Mouse (Mus musculus): Measurements from ENCODE around the gene Rcor1.
"Not testable (repeated sequence)": the region's sequence is repeated elsewhere in the genome, so short reads cannot be mapped to it uniquely, and the experiment has no call there.

Gene Rcor1

GRCm38 (mm10) chr12:111069299-111069698 is 30.1 kb downstream of the Rcor1 start:
- DNase-seq (ENCODE audit: low spot score in 2 of 2): not testable (repeated sequence)

- no peak for DNase-seq (ENCODE audit: low spot score in 2 of 2)
Observed at GRCm38 (mm10) chr12:111071009-111071408, 31.9 kb downstream of the Rcor1 start.

- peak in 1 of 2 experiments; percentile 23 for DNase-seq (ENCODE audit: low spot score in 2 of 2)
Observed at GRCm38 (mm10) chr12:111071477-111072152, 32.5 kb downstream of the Rcor1 start.

- DNase-seq (ENCODE audit: low spot score in 2 of 2): no peak
Observed at GRCm38 (mm10) chr12:111076385-111076965, 37.3 kb downstream of the Rcor1 start.

- no peak for DNase-seq (ENCODE audit: low spot score in 2 of 2)
Observed at GRCm38 (mm10) chr12:111085579-111085978, 46.4 kb downstream of the Rcor1 start.

- DNase-seq (ENCODE audit: low spot score in 2 of 2): no peak
Observed at GRCm38 (mm10) chr12:111087066-111087465, 47.9 kb downstream of the Rcor1 start.

- peak; percentile 61 to 68 for DNase-seq (ENCODE audit: low spot score in 2 of 2)
Observed at GRCm38 (mm10) chr12:111088186-111088585, 49.0 kb downstream of the Rcor1 start.

GRCm38 (mm10) chr12:111088731-111089141 is 49.6 kb downstream of the Rcor1 start:
- DNase-seq (ENCODE audit: low spot score in 2 of 2): no peak

GRCm38 (mm10) chr12:111089145-111089544 is 50.0 kb downstream of the Rcor1 start:
- DNase-seq (ENCODE audit: low spot score in 2 of 2): no peak

- DNase-seq (ENCODE audit: low spot score in 2 of 2): no peak
Observed at GRCm38 (mm10) chr12:111090801-111091200, 51.6 kb downstream of the Rcor1 start.

GRCm38 (mm10) chr12:111091981-111092380 is 52.8 kb downstream of the Rcor1 start:
- peak; percentile 34 to 50 for DNase-seq (ENCODE audit: low spot score in 2 of 2)

GRCm38 (mm10) chr12:111094073-111094472 is 54.9 kb downstream of the Rcor1 start:
- DNase-seq (ENCODE audit: low spot score in 2 of 2): no peak

- DNase-seq (ENCODE audit: low spot score in 2 of 2): no peak
Observed at GRCm38 (mm10) chr12:111095086-111095485, 55.9 kb downstream of the Rcor1 start.

- DNase-seq (ENCODE audit: low spot score in 2 of 2): no peak
Observed at GRCm38 (mm10) chr12:111096249-111096648, 57.1 kb downstream of the Rcor1 start.

- DNase-seq (ENCODE audit: low spot score in 2 of 2): no peak
Observed at GRCm38 (mm10) chr12:111097036-111097435, 57.9 kb downstream of the Rcor1 start.

- no peak for DNase-seq (ENCODE audit: low spot score in 2 of 2)
Observed at GRCm38 (mm10) chr12:111111176-111111575, 72.0 kb downstream of the Rcor1 start.

GRCm38 (mm10) chr12:111114593-111114992 is 75.4 kb downstream of the Rcor1 start:
- no peak for DNase-seq (ENCODE audit: low spot score in 2 of 2)

GRCm38 (mm10) chr12:111119506-111120085 is 80.4 kb downstream of the Rcor1 start:
- no peak for DNase-seq (ENCODE audit: low spot score in 2 of 2)

- no peak for DNase-seq (ENCODE audit: low spot score in 2 of 2)
Observed at GRCm38 (mm10) chr12:111120976-111121645, 82.0 kb downstream of the Rcor1 start.

- no peak for DNase-seq (ENCODE audit: low spot score in 2 of 2)
Observed at GRCm38 (mm10) chr12:111122332-111122852, 83.2 kb downstream of the Rcor1 start.

- DNase-seq (ENCODE audit: low spot score in 2 of 2): no peak
Observed at GRCm38 (mm10) chr12:111124601-111125260, 85.6 kb downstream of the Rcor1 start.

GRCm38 (mm10) chr12:111125666-111126065 is 86.5 kb downstream of the Rcor1 start:
- no peak for DNase-seq (ENCODE audit: low spot score in 2 of 2)

Data from urinary bladder, postnatal 36 days (tissue).